Mouse (Mus musculus) midbrain, embryonic 16.5 days (tissue): ENCODE data around the gene P2ry13. TPM values are rescaled to one million over a fixed set of nuclear protein-coding genes. Genes with fewer than 3 reads are reported as not detected.

Experiments used
- ATAC-seq: fragments of 200-750 bp; cut with Nextera tagmentation; 2 replicates; pipeline ENCODE4 v1.8.0; 2017; ENCODE audit warnings: moderate TSS enrichment
- H3K27ac ChIP-seq: fragments of 300-500 bp; sonication (generic); 2 replicates; pipeline ENCODE4 v1.5.1; 2014; ENCODE audit warnings: mild to moderate bottlenecking, low read length, mixed read lengths
- H3K27me3 ChIP-seq: fragments of 300-500 bp; sonication (generic); 2 replicates; pipeline ENCODE4 v1.6.1; 2014; ENCODE audit warnings: low read depth, low read length, mixed read lengths; ENCODE audit not compliant: control insufficient read depth, insufficient read depth
- H3K36me3 ChIP-seq: fragments of 300-500 bp; sonication (generic); 2 replicates; pipeline ENCODE4 v1.6.1; 2014; ENCODE audit warnings: mild to moderate bottlenecking, low read length, moderate library complexity, mixed read lengths; ENCODE audit not compliant: control insufficient read depth, insufficient read depth
- H3K4me1 ChIP-seq: fragments of 300-500 bp; sonication (generic); 2 replicates; pipeline ENCODE4 v1.6.1; 2014; ENCODE audit warnings: mild to moderate bottlenecking, low read length, mixed read lengths; ENCODE audit not compliant: control insufficient read depth, insufficient read depth
- H3K4me2 ChIP-seq: fragments of 300-500 bp; sonication (generic); 2 replicates; pipeline ENCODE4 v1.6.1; 2014; ENCODE audit warnings: mild to moderate bottlenecking, low read length, mixed read lengths
- H3K4me3 ChIP-seq: fragments of 300-500 bp; sonication (generic); 2 replicates; pipeline ENCODE4 v1.5.1; 2014; ENCODE audit warnings: low read depth, mild to moderate bottlenecking, low read length, moderate library complexity, mixed read lengths
- H3K9ac ChIP-seq: fragments of 300-500 bp; sonication (generic); 2 replicates; pipeline ENCODE4 v1.6.1; 2014; ENCODE audit warnings: low read depth, low read length, mixed read lengths
- H3K9me3 ChIP-seq: fragments of 300-500 bp; sonication (generic); replicated peaks from 2 replicates; pipeline ENCODE4 v1.6.1; 2014; ENCODE audit warnings: mild to moderate bottlenecking, low read length, mixed read lengths; ENCODE audit not compliant: control insufficient read depth, poor library complexity, severe bottlenecking
- WGBS: fragments of 180-500 bp; shearing (Covaris S2); extraction: QIAGEN DNeasy Blood & Tissue Kit; methylation state at CpG from one replicate; pipeline ENCODE4 v1.1.7; 2014; 5-methylcytosine and 5-hydroxymethylcytosine counted together
- polyA plus RNA-seq: library from polyadenylated mRNA; unstranded; fragments of >200 nt; fragmentation: Nextera tagmentation; extraction: Ambion mirVana; gene quantifications from 2 replicates; pipeline ENCODE4 v1.2.1, GENCODE M21; 2015

P2ry13 gene
- polyA plus RNA-seq = 1.2 and 1.5 TPM in 2 replicates

DNA sequence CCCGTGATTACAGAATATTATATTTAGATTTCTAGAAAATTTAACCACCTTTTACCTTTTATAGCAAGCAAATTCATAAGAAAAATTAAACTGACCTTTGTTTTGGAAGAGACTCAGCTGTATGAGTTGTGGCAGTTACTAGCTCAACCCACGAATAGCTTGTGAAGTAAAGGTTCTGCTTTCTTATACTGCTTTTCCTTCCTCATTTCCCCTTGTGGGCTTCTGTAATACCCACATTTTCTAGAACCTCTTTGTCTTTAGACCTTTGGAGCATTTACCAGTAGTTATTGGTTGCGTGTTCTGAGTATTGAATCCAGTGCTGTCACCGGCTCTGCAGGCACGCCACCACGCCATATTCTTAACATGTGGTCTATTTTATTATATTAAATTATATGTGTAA is at the start of gene P2ry13:
TSS of gene P2ry13 (minus strand) at position 156 of the 400 bp plus-strand sequence.
- Histone ChIP-seq H3K36me3 (no peaks in the 10 kb centered on the region), H3K9ac (no peak within 1 kb of the TSS), H3K27ac (no peak within 1 kb of the TSS), H3K4me2 (no peak within 1 kb of the TSS), H3K4me3 (no peak within 1 kb of the TSS), H3K9me3 (no peaks in the 10 kb centered on the region), H3K27me3 (no peaks in the 10 kb centered on the region), H3K4me1 (no peaks in the 10 kb centered on the region)
- ATAC-seq = no peak
- 93% methylated on average over 6 of the region's 6 CpGs for WGBS

DNA sequence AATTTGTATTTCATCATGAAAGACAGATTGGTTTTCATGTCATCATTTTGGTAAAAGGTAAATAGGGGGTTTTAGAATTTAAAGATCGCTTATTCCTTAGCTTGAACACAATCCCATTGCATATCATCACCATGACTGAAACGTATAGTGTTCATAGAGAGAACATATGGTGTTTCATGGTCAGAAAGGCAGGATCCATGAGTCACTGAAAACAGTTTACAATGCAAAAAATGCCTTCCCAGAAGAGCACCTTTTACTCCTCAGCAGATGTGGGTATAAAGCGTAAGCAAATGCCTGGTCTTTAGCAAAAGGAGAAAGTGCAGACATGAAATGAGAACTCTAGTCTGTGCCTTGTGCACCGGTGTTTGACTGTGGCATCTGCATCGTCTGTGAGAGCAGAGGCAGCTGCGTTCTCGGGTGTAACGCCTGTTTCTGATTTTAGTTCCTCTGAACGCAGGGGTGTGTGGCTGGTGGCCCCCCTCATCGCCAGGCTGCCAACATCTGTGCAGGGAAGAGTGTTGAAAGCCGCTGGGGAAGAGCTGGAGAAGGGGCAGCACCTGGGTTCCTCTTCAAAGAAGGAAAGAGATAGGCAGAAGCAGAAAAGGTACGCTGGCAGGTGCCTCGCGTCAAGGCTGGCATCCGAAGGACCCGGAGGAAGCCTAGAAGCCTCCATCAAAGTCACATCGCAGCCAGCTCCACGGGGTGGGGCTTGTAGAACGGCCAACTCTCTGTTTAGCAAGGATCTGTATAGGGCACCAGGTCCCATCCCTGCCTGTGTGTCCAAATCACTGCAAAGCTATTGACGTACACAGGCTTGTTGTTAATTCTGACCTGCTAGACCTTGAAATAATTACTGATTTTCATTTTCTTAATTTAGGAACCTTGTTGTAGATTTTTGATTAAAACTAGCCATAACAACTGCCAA is 47.3 kb upstream of the P2ry13 start:
- H3K27ac ChIP-seq = no peak overlapping the region
- H3K27me3 ChIP-seq = no peaks in the 10 kb centered on the region
- no peaks in the 10 kb centered on the region for H3K9me3 ChIP-seq
- H3K4me2 ChIP-seq = no peak overlapping the region
- H3K4me1 ChIP-seq = peaks cover 5% of the 10 kb centered on the region
- no peaks in the 10 kb centered on the region for H3K36me3 ChIP-seq
- 91% methylated on average over 20 of the region's 20 CpGs for WGBS
- no peak overlapping the region for H3K4me3 ChIP-seq
- no peak overlapping the region for H3K9ac ChIP-seq
- no peak for ATAC-seq

DNA sequence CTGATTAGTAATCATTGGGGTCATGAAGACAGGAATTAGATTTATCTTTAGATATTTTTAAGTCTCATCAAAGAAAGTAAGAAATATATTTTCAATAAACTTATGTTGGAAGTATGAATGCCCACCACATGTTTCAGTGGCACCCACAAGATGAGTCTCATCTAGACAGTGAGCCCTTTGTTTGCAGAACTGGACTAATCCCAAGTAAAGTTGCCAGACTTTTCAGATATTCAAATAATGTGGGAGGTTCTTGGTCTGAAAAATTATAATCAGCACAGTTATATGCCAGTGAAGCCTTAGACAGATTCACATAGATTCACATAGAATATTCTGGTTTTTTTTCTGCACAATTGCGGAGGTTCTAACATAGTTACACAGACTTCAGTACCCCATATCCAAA is 39.8 kb upstream of the P2ry13 start:
- Histone ChIP-seq H3K9ac (no peak overlapping the region), H3K27ac (no peak overlapping the region), H3K4me2 (no peak overlapping the region), H3K36me3 (no peaks in the 10 kb centered on the region), H3K27me3 (no peaks in the 10 kb centered on the region), H3K9me3 (no peaks in the 10 kb centered on the region), H3K4me3 (no peak overlapping the region), H3K4me1 (no peaks in the 10 kb centered on the region)
- 100% methylated on average over 1 of the region's 1 CpGs for WGBS
- no peak for ATAC-seq

DNA sequence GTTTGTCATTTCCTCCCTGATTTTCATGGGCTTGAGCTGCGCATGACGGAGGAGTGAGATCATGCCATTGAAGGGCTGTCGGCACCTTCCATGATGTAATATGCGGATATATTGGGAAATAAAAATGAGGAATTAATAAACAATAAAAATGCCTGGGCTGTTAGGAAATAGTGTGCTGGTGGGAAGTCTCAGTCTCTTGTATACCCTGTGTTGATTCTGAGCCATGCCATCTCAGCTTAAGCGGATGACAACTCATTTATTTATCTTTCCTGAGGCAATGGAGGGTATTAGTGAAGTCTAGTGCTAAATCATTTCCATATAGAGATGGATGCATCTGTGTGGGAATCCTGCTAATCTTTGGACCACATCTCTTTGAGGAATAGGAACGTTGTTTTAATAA is 37.3 kb upstream of the P2ry13 start:
- no peaks in the 10 kb centered on the region for H3K36me3 ChIP-seq
- 89% methylated on average over 6 of the region's 6 CpGs for WGBS
- no peaks in the 10 kb centered on the region for H3K9me3 ChIP-seq
- no peaks in the 10 kb centered on the region for H3K4me1 ChIP-seq
- no peak; the same call in 1 of the 2 replicates for ATAC-seq
- no peak overlapping the region for H3K4me2 ChIP-seq
- no peaks in the 10 kb centered on the region for H3K27me3 ChIP-seq
- H3K9ac ChIP-seq = no peak overlapping the region
- no peak overlapping the region for H3K27ac ChIP-seq
- H3K4me3 ChIP-seq = no peak overlapping the region

DNA sequence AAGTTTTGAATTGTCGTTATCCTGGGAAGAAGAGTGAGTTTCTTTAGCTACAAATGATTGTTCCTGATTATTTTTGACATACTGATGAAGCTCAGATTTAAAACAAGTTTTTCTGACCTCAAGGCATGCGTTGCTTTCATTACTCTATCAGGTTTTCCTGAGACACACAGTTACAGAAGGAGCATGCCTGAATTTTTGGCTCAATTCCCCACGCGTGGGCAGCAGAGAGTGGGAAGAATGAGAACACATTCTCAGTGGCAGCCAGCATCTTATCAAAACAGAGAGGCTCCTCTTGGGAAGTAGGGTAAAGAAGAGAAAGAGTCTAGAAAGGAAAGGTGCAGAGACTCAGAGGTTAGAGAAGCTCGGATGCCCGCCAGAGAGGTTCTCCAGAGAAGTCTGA is 32.7 kb upstream of the P2ry13 start:
- Histone ChIP-seq H3K9me3 (no peaks in the 10 kb centered on the region), H3K36me3 (peaks cover 2% of the 10 kb centered on the region; the same call in 1 of the 2 replicates), H3K9ac (no peak overlapping the region), H3K4me3 (no peak overlapping the region), H3K4me1 (no peaks in the 10 kb centered on the region), H3K4me2 (no peak overlapping the region), H3K27ac (no peak overlapping the region), H3K27me3 (no peaks in the 10 kb centered on the region)
- WGBS = 81% methylated on average over 6 of the region's 6 CpGs
- ATAC-seq = no peak

DNA sequence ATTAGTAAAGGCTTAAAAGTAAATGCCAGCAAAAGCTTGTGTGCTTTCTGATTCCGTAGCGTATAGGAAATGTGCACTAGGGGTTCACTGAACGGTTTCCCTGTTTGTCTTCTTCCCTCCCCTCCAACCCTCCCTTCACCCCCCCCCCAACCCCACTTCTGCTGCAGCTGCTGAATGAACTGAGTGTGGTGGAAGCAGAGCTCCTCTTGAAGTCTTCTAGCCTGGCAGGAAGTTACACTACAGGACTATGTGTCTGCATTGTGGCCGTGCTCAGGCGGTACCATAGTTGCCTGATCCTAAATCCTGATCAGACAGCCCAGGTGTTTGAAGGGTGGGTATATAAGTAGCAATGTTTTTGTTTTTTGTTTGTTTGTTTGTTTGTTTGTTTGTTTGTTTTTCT is 24.2 kb upstream of the P2ry13 start:
- WGBS = 77% methylated on average over 5 of the region's 5 CpGs
- no peak overlapping the region for H3K4me3 ChIP-seq
- H3K27ac ChIP-seq = no peak overlapping the region
- H3K4me2 ChIP-seq = no peak overlapping the region
- no peaks in the 10 kb centered on the region for H3K4me1 ChIP-seq
- no peak for ATAC-seq
- no peak overlapping the region for H3K9ac ChIP-seq
- no peaks in the 10 kb centered on the region for H3K9me3 ChIP-seq
- H3K27me3 ChIP-seq = no peaks in the 10 kb centered on the region
- peaks cover 2% of the 10 kb centered on the region; the same call in 1 of the 2 replicates for H3K36me3 ChIP-seq

DNA sequence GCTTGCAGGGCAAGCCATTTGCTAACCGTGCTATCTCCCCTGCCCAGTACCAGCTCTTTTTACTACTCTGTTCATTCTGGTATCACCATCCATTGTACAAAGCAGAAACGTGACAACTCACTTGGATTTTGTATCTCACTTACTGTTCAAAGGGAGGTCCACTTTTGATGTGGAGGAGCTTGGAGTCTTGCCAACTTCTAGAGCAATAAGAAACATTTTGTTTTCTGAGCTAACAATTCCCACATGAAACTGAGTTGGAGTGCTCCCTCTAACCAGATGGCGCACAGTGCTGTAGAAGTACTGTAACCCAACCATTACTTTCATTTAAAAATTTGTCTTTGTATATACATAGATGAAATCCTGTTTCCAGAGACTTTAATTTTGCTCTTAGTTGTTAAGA is 20.2 kb upstream of the P2ry13 start:
- no peak overlapping the region for H3K9ac ChIP-seq
- ATAC-seq = no peak
- no peaks in the 10 kb centered on the region for H3K9me3 ChIP-seq
- no peak overlapping the region for H3K27ac ChIP-seq
- no peak overlapping the region for H3K4me2 ChIP-seq
- H3K27me3 ChIP-seq = no peaks in the 10 kb centered on the region
- no peaks in the 10 kb centered on the region for H3K4me1 ChIP-seq
- no peak overlapping the region for H3K4me3 ChIP-seq
- 69% methylated on average over 3 of the region's 3 CpGs for WGBS
- H3K36me3 ChIP-seq = no peaks in the 10 kb centered on the region

DNA sequence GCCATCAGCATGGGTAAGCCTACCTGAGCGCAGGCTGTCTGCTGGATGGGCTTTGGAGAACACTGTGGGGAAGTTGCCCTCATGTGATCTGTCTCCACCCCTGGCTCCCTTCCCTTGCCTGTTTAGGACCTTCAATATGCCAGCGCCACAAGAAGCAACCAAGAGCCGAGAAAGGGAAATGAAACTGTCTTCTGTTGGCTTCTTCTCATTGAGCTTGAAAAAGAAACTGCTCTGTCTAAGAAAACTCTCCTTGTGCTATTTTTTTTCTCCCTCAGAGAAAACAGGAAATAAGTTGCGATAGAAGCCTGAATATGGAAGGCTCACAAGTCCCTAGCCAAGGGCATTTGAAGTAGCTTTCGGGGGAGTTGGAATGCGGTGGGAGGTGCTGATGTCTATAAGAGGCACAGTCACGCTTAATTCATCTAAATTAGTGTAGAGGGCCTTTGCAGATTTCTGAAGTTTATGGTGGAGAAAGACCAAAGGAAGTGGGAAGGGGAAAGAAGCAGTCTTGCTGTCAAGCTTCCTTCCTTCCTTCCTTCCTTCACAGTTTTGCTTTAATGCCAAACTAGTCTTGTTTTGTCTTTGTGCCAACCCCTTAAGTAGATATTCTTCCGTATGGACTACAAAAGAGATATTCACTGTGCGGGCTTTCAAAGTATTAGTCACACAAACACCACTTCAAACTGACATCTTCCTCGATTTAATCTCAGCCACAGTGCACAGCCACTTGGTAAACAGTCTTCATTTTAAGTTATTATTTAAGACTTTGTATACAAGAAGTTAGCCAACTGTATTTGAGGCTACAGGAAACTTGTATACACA is 18.3 kb upstream of the P2ry13 start:
- H3K27ac ChIP-seq = no peak overlapping the region
- H3K9me3 ChIP-seq = no peaks in the 10 kb centered on the region
- H3K4me1 ChIP-seq = no peaks in the 10 kb centered on the region
- H3K9ac ChIP-seq = no peak overlapping the region
- H3K36me3 ChIP-seq = no peaks in the 10 kb centered on the region
- no peak for ATAC-seq
- H3K4me3 ChIP-seq = no peak overlapping the region
- H3K4me2 ChIP-seq = no peak overlapping the region
- H3K27me3 ChIP-seq = no peaks in the 10 kb centered on the region
- 57% methylated on average over 10 of the region's 10 CpGs for WGBS

DNA sequence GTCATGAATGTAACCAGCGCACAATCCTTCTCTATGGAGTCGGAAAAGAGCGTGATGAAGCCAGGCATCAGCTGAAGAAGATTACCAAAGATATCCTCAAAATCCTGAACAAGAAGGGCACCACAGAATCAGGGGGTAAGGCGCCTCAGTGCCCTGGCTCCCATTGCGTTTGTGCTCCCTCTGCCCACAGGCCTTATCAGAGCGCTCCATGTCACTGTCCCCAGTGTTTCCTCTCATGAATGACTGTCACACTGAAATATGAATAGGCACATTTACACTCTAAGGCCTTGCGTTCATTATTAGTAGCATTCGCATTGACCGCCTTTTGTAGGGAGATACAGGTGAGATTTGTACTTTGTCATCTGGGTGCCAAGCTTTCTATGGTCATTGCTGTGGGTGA is 17.0 kb upstream of the P2ry13 start:
- Histone ChIP-seq H3K9ac (no peak overlapping the region), H3K4me2 (no peak overlapping the region), H3K27me3 (no peaks in the 10 kb centered on the region), H3K4me3 (no peak overlapping the region), H3K27ac (no peak overlapping the region), H3K4me1 (no peaks in the 10 kb centered on the region), H3K9me3 (no peaks in the 10 kb centered on the region), H3K36me3 (no peaks in the 10 kb centered on the region)
- WGBS = over 99% methylated on average over 9 of the region's 9 CpGs
- no peak for ATAC-seq
